Mouse (Mus musculus): ENCODE measurements around the gene Phc2. TPM values are rescaled to one million over a fixed set of nuclear protein-coding genes. Genes with fewer than 3 reads are reported as not detected.

Phc2 gene
- 27.1 and 31.1 TPM in 2 replicates for polyA plus RNA-seq (2015; fragmentation: Nextera tagmentation; extraction: Ambion mirVana)

DNA sequence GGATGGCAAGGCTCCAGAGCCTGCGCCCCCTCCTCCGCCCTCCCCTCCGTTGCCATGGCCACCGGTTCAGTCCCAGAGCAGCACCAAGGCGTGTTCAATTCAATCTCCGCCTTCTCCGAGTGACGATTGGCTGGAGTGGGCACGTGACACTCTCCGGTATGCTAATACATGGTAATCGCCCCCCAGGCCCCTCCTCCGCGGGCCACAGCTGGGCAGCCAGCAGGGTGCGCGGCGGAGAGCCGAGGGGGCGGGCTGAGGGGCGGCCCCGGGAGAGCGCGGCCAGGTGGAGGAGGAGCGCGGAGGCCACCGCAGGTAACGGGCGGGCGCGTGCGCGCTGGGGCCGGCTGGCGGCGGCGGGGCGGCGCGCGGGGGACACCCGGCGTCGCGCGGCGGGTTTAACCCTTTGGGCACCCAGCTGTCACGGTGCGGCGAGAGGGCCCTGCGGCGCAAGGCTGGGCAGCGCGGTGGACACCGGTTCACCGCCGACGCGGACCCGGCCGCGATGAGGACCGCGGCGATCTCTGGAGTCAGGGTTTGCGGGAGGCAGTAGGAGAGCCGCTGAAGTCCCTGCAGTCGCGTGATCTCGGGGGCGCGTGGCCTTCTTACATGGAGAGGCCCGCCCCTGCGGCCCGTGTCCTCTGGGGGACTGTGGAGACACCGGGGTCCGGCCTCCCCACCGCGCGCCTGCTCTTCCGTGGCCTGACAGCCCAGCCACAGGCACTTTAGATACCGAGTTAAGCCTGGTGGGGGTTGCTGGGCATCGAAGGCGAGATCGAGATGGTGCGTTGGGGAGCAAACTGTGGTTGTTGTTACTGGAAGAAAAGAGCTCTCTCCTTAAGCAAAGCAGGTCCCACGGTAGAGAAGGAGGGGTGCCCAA, at the start of gene Phc2:
Gene Phc2, plus strand, starts transcription at position 198 of the 877 bp plus-strand sequence.
- H3K4me1 ChIP-seq (replicated peaks; ENCODE audit: control insufficient read depth, insufficient read depth), result peaks cover 3% of the 10 kb centered on the region; the same call in 1 of the 2 replicates
- peak; percentile 73 for TF ChIP-seq CTCF (IDR thresholded peaks at IDR 0.05; ENCODE audit: low read depth)
- no peak for TF ChIP-seq EP300 (optimal IDR thresholded peaks at IDR 0.05)
- H3K4me2 ChIP-seq (replicated peaks; ENCODE audit: low read depth), result peak within 1 kb of the TSS; percentile 99
- 1% methylated on average over 79 of the region's 85 CpGs for WGBS
- peak within 1 kb of the TSS; percentile 63 for H3K27ac ChIP-seq (replicated peaks)
- H3K4me3 ChIP-seq (ENCODE audit: low read depth, low read length), result peak within 1 kb of the TSS; percentile 69
- peak within 1 kb of the TSS; percentile 71 for H3K9ac ChIP-seq (ENCODE audit: low read length)
- no peaks in the 10 kb centered on the region for H3K27me3 ChIP-seq (ENCODE audit: control insufficient read depth, insufficient read depth, low read length)
- no peaks in the 10 kb centered on the region for H3K36me3 ChIP-seq (ENCODE audit: control insufficient read depth, insufficient read depth, low read length)
- DNase-seq (ENCODE audit: low spot score) (peak; percentile 97), ATAC-seq (ENCODE audit: low FRiP score, low TSS enrichment) (peak; percentile 99)
- H3K9me3 ChIP-seq (ENCODE audit: control insufficient read depth, low read length), result no peaks in the 10 kb centered on the region

DNA sequence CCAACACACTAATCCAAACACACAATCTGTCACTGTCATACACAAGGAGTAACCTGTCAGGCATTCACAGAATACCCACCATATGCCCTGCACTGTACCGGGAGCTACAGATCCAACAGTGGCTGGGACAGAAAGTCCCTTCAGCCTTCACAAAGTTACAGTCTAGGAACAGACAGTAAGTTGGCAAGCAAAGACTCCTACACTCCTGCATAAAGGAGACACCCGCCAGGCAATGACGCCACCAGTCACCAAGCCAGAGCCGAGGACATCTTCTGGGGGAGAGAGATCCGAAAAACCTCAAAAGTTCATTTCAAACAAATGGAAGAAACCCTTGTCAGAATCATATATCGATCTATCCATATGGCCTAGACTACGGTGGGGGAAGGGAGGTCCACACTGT, 47.9 kb upstream of the Phc2 start:
- DNase-seq (ENCODE audit: low spot score) (no peak), ATAC-seq (ENCODE audit: low FRiP score, low TSS enrichment) (no peak)
- H3K27me3 ChIP-seq (ENCODE audit: control insufficient read depth, insufficient read depth, low read length), result no peaks in the 10 kb centered on the region
- no peak overlapping the region for H3K9ac ChIP-seq (ENCODE audit: low read length)
- H3K36me3 ChIP-seq (ENCODE audit: control insufficient read depth, insufficient read depth, low read length), result peaks cover 7% of the 10 kb centered on the region
- H3K27ac ChIP-seq (replicated peaks), result no peak overlapping the region
- H3K9me3 ChIP-seq (ENCODE audit: control insufficient read depth, low read length), result no peaks in the 10 kb centered on the region
- 93% methylated on average over 7 of the region's 7 CpGs for WGBS
- no peak overlapping the region for H3K4me3 ChIP-seq (ENCODE audit: low read depth, low read length)
- TF ChIP-seq EP300 (optimal IDR thresholded peaks at IDR 0.05) (no peak), CTCF (IDR thresholded peaks at IDR 0.05; ENCODE audit: low read depth) (no peak)
- no peak overlapping the region for H3K4me2 ChIP-seq (replicated peaks; ENCODE audit: low read depth)
- no peaks in the 10 kb centered on the region for H3K4me1 ChIP-seq (replicated peaks; ENCODE audit: control insufficient read depth, insufficient read depth)

DNA sequence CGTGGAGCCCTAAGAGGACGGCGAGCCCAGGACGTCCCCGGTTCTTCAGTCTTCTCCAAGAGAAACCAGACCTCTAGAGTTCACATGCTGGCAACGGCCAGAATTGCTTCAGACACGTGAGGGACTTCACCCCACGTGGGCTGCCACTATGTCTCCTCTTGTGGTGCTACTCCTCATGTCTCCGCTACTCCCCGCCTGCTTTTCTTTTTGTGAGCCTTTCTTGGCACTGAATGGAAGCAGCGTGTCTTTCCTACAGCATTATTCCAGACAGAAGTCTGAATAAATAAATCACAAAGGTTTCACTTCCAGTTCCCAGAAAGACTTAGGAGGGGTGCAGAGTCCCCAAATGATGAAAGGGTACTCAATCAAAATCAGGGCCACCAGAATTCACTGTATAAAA, 46.8 kb upstream of the Phc2 start:
- no peak for TF ChIP-seq EP300 (optimal IDR thresholded peaks at IDR 0.05)
- TF ChIP-seq CTCF (IDR thresholded peaks at IDR 0.05; ENCODE audit: low read depth), result no peak
- 66% methylated on average over 11 of the region's 11 CpGs for WGBS

DNA sequence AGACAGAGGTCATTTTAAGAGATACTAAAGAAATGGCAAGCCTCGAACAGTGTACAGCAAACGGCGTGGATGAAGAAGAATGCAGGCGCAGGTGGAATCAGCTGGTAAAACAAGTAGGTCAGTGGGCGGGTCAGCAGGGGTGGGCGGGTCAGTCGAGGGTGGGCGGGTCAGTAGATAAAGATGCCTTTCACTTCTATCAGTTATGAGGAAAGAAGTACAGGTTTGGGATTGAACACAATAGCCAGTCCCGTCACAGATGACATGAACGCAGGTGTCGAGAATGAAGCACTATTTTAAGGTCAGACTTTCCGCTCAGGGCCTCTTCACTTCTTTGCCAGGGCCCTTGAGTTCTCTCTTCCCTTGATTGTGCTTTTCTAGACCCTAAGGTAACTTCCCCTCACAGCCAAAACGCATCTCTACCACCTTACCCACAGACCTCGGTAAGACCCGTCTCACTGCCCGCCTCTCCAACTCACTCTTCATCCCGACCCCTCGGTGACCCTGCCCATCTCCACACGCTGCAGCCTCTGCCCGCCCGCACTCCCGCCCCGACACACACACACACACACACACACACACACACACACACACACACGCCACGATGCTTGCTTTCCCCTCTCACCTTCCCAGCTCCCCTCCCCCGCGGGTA, 45.1 kb upstream of the Phc2 start:
- no peaks in the 10 kb centered on the region for H3K27me3 ChIP-seq (ENCODE audit: control insufficient read depth, insufficient read depth, low read length)
- peak; percentile 63 for DNase-seq (ENCODE audit: low spot score)
- H3K9me3 ChIP-seq (ENCODE audit: control insufficient read depth, low read length), result no peaks in the 10 kb centered on the region
- ATAC-seq (ENCODE audit: low FRiP score, low TSS enrichment), result peak; percentile 45; the same call in 1 of the 2 replicates
- H3K36me3 ChIP-seq (ENCODE audit: control insufficient read depth, insufficient read depth, low read length), result no peaks in the 10 kb centered on the region
- H3K4me1 ChIP-seq (replicated peaks; ENCODE audit: control insufficient read depth, insufficient read depth), result no peaks in the 10 kb centered on the region
- 5% methylated on average over 26 of the region's 27 CpGs for WGBS
- peak overlapping the region; percentile 71 for H3K4me2 ChIP-seq (replicated peaks; ENCODE audit: low read depth)
- no peak overlapping the region for H3K27ac ChIP-seq (replicated peaks)
- no peak for TF ChIP-seq CTCF (IDR thresholded peaks at IDR 0.05; ENCODE audit: low read depth)
- TF ChIP-seq EP300 (optimal IDR thresholded peaks at IDR 0.05), result no peak
- H3K9ac ChIP-seq (ENCODE audit: low read length), result peak overlapping the region; percentile 54; the same call in 1 of the 2 replicates
- peak overlapping the region; percentile 56 for H3K4me3 ChIP-seq (ENCODE audit: low read depth, low read length)

More for the DNA sequence above, 46.8 kb upstream of the Phc2 start:
- ATAC-seq (ENCODE audit: low FRiP score, low TSS enrichment) (no peak), DNase-seq (ENCODE audit: low spot score) (peak; percentile 22)
- Histone ChIP-seq H3K9me3 (ENCODE audit: control insufficient read depth, low read length) (no peaks in the 10 kb centered on the region), H3K4me2 (replicated peaks; ENCODE audit: low read depth) (no peak overlapping the region), H3K4me3 (ENCODE audit: low read depth, low read length) (no peak overlapping the region), H3K27me3 (ENCODE audit: control insufficient read depth, insufficient read depth, low read length) (no peaks in the 10 kb centered on the region), H3K9ac (ENCODE audit: low read length) (no peak overlapping the region), H3K4me1 (replicated peaks; ENCODE audit: control insufficient read depth, insufficient read depth) (no peaks in the 10 kb centered on the region), H3K36me3 (ENCODE audit: control insufficient read depth, insufficient read depth, low read length) (peaks cover 7% of the 10 kb centered on the region), H3K27ac (replicated peaks) (no peak overlapping the region)

DNA sequence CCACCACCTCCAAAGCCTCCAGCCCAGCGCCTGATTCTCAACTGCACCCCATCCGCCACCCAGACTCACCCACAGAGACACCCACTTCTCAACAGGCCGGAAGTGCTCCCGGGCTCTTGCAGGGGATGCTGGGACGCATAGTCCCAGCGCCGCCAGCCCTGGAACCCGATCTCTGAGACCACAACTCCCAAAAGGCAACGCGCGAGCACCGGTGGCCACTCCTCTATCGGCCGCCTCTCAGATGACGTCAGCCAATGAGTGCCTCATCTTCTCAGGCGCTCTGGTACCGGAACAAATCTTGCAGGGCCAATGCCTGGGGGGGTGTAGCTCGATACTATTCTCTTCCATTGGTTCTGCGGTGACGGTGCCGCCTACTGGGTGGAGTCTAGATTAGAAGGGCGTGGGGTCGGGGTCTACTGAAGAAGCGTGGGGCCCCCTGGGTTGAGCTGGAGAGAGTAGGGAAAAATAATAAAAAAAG, 44.5 kb upstream of the Phc2 start, which contains the start of gene Zscan20:
Gene Zscan20, minus strand, starts transcription at position 174 of the 478 bp plus-strand sequence.
- no peak for TF ChIP-seq EP300 (optimal IDR thresholded peaks at IDR 0.05)
- peak; percentile 53 for TF ChIP-seq CTCF (IDR thresholded peaks at IDR 0.05; ENCODE audit: low read depth)
- peak; percentile 97 for ATAC-seq (ENCODE audit: low FRiP score, low TSS enrichment)

More for the DNA sequence above, 44.5 kb upstream of the Phc2 start, which contains the start of gene Zscan20:
- peak; percentile 97 for DNase-seq (ENCODE audit: low spot score)
- Histone ChIP-seq H3K4me1 (replicated peaks; ENCODE audit: control insufficient read depth, insufficient read depth) (no peaks in the 10 kb centered on the region), H3K9ac (ENCODE audit: low read length) (peak within 1 kb of the TSS; percentile 54; the same call in 1 of the 2 replicates), H3K4me2 (replicated peaks; ENCODE audit: low read depth) (peak within 1 kb of the TSS; percentile 71), H3K27ac (replicated peaks) (no peak within 1 kb of the TSS), H3K4me3 (ENCODE audit: low read depth, low read length) (peak within 1 kb of the TSS; percentile 56), H3K9me3 (ENCODE audit: control insufficient read depth, low read length) (no peaks in the 10 kb centered on the region), H3K27me3 (ENCODE audit: control insufficient read depth, insufficient read depth, low read length) (no peaks in the 10 kb centered on the region), H3K36me3 (ENCODE audit: control insufficient read depth, insufficient read depth, low read length) (no peaks in the 10 kb centered on the region)
- 1% methylated on average over 24 of the region's 24 CpGs for WGBS

Data from stomach, postnatal 0 days (tissue).